Mouse (Mus musculus): ENCODE data around the gene Zbtb38.

DNA sequence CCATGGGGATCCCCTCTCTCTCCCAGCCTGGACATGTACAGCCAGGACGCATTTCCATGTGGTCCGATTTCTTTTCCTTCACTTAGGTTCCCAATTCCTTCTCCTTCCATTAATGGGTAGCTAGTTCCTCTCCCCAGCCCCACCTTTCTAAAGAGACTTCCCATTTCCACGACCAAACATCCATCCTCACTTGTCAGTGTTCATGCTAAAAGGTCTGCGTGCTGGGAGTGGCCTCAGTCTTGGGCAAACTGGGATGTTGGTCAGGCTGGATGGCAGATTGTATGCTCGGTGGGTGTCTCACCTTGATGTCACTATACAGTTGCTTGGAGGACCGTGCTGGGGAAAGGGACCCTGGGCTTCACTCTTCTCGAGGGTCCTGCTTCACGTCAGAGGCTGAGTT, 78.3 kb downstream of the Zbtb38 start:
- TF ChIP-seq CTCF (IDR thresholded peaks at IDR 0.05; ENCODE audit: low read depth, low read length) (no peak), TAL1 (conservative IDR thresholded peaks at IDR 0.05; ENCODE audit: low read depth, low read length) (no peak), POLR2AphosphoS5 (IDR thresholded peaks at IDR 0.05; ENCODE audit: insufficient replicate concordance, low read depth, low read length) (no peak), GATA1 (IDR thresholded peaks at IDR 0.05; ENCODE audit: borderline replicate concordance, low read length) (no peak), GATA2 (IDR thresholded peaks at IDR 0.05; ENCODE audit: borderline replicate concordance, low read depth, low read length) (no peak)
